Mouse (Mus musculus) adipocyte (in vitro differentiated cells): ENCODE results near the gene Eif3l.
A peak's percentile ranks its signal among the peaks of the same experiment; 100 is the strongest.
"Not testable (repeated sequence)": the region's sequence is repeated elsewhere in the genome, so short reads cannot be mapped to it uniquely, and the experiment has no call there.

Experiments
- DNase-seq: peaks from one replicate; pipeline ENCODE4 v3.0.0-alpha.2; 2016; ENCODE audit warnings: low spot score

The Eif3l gene

GRCm38 (mm10) chr15:79074913-79075532 lies at the start of gene Eif3l:
TSS of gene Eif3l (plus strand) at chr15:79075179.
- DNase-seq: peak; percentile 83

- no peak for DNase-seq
Observed at GRCm38 (mm10) chr15:79025687-79026308, 49.2 kb upstream of the Eif3l start.

- DNase-seq: no peak
Observed at GRCm38 (mm10) chr15:79026511-79027290, 48.3 kb upstream of the Eif3l start.

- DNase-seq: peak; percentile 23
Observed at GRCm38 (mm10) chr15:79027291-79028205, 47.4 kb upstream of the Eif3l start.

- peak; percentile 85 for DNase-seq
Observed at GRCm38 (mm10) chr15:79028237-79028738, 46.7 kb upstream of the Eif3l start, which contains the start of gene H1f0. TSS of gene H1f0 (plus strand) at chr15:79028450.

- DNase-seq: no peak
Observed at GRCm38 (mm10) chr15:79028823-79029484, 46.0 kb upstream of the Eif3l start.

- DNase-seq: peak; percentile 45
Observed at GRCm38 (mm10) chr15:79029519-79030241, 45.3 kb upstream of the Eif3l start.

GRCm38 (mm10) chr15:79030551-79031435 lies 44.2 kb upstream of the Eif3l start:
- DNase-seq: peak; percentile 91

- DNase-seq: not testable (repeated sequence)
Observed at GRCm38 (mm10) chr15:79031908-79032307, 43.1 kb upstream of the Eif3l start.

GRCm38 (mm10) chr15:79037913-79038328 lies 37.1 kb upstream of the Eif3l start:
- peak; percentile 54 for DNase-seq

GRCm38 (mm10) chr15:79038331-79038730 lies 36.6 kb upstream of the Eif3l start:
- DNase-seq: no peak

GRCm38 (mm10) chr15:79038853-79039252 lies 36.1 kb upstream of the Eif3l start:
- DNase-seq: peak; percentile 76

- no peak for DNase-seq
Observed at GRCm38 (mm10) chr15:79040501-79041416, 34.2 kb upstream of the Eif3l start.

GRCm38 (mm10) chr15:79041585-79041984 lies 33.4 kb upstream of the Eif3l start, which contains the start of gene Galr3:
TSS of gene Galr3 (plus strand) at chr15:79041885.
- DNase-seq: no peak

GRCm38 (mm10) chr15:79042721-79043491 lies 32.1 kb upstream of the Eif3l start:
- DNase-seq: no peak

- DNase-seq: no peak
Observed at GRCm38 (mm10) chr15:79044837-79045236, 30.1 kb upstream of the Eif3l start.

GRCm38 (mm10) chr15:79048186-79048585 lies 26.8 kb upstream of the Eif3l start:
- no peak for DNase-seq
